Mouse (Mus musculus): Measurements from ENCODE around the gene Chml. TPM values are rescaled to one million over a fixed set of nuclear protein-coding genes. Genes with fewer than 3 reads are reported as not detected.

Chml gene
- 1 to 10 TPM in 2 of 3 experiments, under 1 TPM in 1; 0.21 to 1.1 (median 1.1) TPM for polyA plus RNA-seq (2017; shearing (Covaris generic))

DNA sequence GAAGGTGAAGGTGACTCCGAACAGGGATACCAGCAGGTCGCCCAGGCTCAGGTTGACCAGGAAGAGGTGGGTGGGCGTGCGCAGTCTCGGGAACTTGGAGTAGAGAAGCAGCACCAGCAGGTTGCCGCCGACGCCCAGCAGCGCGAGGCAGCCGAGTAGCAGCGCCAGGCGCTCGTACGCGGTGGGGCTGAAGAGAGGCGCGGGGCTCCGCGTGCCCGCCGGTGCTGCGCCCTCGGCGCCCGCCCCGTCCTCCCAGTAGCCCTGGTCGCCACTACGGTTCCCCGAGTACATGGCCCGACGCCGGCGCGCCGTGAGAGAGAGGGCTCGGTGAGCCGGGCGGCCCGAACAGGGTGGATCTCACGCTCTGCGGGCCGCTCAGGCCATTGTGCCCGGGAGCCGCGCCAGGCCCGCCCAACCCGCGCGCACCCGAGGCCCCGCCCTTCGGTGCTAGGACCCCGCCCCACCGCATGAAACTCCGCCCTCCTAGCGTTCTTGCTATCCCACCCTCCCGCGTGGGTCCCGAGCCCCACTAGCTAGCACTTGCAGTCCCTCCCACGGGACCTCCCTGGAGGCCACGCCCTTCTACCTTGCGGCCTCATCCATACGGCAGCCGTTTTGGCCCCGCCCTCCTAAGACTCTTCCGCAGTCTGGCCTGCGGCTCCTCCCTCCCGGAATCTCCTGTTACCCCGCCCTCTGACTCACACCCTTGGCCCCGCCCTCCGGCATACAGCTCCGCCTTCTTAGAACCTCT lies at the start of gene Chml, which contains the start of gene Opn3:
TSS of gene Chml (minus strand) at position 656 of the 751 bp plus-strand sequence.
TSS of gene Opn3 (minus strand) at position 531 of the 751 bp plus-strand sequence.
- ATAC-seq, result peak; percentile 92

DNA sequence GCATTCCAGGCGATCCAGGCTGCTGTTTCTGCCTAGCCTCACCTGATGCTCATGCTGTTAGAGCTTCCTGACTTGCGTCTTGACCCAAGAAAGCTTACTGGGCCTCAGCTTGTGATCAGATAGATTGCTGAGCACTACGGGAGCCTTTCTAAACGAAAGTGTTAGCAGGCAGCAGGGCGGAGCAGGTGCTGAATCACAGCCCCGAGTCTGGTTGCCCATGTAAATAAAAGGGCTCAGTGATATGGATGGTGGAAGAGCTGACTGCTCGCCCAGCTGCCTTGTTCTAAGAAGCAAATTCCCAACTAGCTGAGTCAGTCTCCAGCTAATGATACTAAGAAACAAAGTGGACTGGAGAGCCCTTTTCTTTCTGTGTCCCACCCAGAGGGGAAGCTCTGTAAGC lies 33.1 kb upstream of the Chml start:
- ATAC-seq, result no peak

DNA sequence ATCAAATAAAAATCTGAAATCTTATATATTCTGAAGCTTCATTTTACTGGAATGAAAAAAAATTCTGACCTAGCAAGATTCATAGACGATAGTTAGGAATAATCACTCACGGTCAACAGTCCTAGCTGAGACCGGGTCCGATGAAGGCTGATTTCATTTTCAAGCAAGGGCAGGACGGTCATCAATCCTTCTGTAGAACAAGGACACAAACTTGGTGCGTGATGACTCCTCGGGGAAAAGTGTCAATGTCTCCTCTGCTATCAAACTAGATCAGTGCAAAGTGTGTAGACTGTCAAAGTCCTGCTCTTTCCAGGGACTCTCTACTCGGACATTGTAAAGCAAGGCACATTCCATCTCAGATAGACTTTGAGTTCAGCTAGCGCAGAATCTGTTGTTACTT lies 24.1 kb upstream of the Chml start:
- ATAC-seq, result no peak

- no peak for ATAC-seq
These were observed 19.7 kb upstream of the Chml start for GRCm38 (mm10) chr1:175712338-175712909.

DNA sequence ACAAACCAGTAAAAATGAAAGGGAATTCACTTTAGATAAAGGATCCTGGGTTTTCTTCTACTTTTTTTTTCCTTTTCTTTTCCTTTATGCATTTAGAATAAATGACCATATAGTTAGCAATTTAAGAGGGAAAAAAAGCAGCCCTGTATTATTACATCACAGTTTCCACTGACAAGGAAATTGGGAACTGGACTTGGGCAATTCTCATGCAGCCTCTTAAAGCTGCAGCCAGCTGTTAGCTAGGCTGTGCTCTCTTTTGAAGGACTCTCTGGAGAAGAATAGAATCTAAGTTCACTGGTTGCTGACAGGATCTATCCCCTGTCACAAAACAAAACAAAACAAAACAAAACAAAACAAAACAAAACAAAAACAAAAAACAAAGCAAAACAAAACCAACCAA lies 15.3 kb upstream of the Chml start:
- ATAC-seq, result no peak

- no peak for ATAC-seq
These were observed 14.9 kb upstream of the Chml start for GRCm38 (mm10) chr1:175707599-175707998.

- no peak for ATAC-seq
These were observed 8.4 kb upstream of the Chml start for GRCm38 (mm10) chr1:175701145-175701544.

GRCm38 (mm10) chr1:175699796-175700195 lies 7.1 kb upstream of the Chml start:
- ATAC-seq, result peak; percentile 35

DNA sequence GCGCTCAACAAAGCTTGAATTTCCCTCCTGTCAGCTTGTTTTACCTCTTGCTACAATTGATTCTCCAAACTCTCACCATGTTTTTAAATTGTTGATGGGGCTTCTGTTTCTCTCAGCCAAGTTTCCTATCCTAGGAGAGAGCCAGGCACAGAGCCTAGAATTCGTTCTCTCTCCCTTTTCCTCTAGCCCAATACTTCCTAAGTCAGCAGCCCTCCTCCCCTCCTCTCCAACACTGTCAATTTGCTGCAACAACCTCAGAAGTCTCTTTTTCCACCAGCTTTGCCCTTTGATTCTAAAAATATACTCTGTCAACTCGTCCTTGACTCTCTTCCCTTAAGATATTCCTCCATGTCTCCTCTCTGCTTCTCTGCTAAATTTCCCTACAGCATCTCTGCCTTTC lies 6.7 kb upstream of the Chml start:
- ATAC-seq, result no peak

DNA sequence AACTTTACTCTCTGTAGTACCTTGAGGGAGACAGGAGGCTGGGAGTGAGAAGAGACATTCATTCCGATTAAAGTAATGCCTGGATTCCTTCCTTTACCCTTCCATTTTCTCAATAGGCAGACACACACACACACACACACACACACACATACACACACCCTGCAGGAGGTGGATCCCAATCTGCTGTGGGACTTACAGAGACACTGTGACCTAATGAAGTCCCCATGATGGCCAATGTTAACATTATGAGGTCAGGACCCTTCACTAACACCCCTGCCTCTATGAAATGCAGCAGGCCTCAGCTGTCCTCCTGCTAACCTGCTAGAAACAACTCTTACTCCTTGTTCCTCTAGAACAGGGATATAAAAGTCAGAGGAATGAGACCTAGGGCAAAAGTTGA lies 5.6 kb upstream of the Chml start, which contains the start of gene Wdr64:
TSS of gene Wdr64 (plus strand) at position 301 of the 400 bp plus-strand sequence.
- ATAC-seq, result no peak

GRCm38 (mm10) chr1:175693429-175693960 lies 794 bp upstream of the Chml start:
- no peak for ATAC-seq

DNA sequence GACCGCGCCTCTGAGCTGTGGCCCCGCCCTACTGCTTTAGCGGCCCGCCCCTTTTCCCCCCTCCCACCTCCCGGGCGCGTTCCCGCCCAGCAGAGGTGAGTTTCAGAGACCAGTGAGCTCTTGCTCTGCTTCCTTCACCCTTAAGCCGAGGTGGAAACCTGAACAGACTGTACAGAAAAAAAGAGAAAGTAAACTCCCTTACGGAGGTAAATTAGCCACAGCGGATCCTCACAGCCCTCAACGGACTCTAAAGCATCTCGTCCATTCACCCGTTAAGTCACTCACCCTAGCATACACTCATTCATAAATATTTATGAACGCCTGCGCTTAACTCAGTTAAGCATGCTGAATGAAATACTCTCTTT lies 278 bp upstream of the Chml start:
- no peak for ATAC-seq

DNA sequence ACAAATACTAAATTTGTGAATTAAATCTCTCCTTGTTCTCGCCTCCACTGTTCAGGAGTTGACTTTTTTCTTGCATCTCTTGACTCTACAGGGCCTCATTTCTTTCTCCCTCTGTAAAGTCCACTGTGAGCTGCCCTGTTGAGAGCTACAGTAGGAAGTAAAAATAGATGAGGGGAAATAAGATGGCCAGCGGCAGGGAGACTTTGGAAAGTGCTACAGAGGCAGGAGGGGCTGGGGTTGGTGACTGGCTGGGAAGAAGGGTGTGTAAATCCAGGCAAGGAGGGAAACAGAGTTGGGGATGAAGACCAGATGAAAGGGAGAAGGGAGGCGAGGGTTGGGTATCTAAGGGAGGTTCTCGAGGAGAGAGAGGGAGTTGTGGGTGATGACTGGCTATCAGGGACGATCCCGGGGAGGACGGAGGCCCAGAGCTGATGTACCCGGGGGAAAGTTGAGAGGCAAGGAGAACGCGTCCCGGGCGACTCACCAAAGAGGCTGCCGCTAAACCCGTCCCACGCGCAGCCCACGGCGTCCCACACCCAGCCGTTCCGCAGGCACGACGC lies 935 bp downstream of the Chml start:
- ATAC-seq, result peak; percentile 5

- ATAC-seq, result no peak
These were observed 11.7 kb downstream of the Chml start for GRCm38 (mm10) chr1:175680995-175681394.

GRCm38 (mm10) chr1:175677459-175677858 lies 15.2 kb downstream of the Chml start:
- ATAC-seq, result no peak

DNA sequence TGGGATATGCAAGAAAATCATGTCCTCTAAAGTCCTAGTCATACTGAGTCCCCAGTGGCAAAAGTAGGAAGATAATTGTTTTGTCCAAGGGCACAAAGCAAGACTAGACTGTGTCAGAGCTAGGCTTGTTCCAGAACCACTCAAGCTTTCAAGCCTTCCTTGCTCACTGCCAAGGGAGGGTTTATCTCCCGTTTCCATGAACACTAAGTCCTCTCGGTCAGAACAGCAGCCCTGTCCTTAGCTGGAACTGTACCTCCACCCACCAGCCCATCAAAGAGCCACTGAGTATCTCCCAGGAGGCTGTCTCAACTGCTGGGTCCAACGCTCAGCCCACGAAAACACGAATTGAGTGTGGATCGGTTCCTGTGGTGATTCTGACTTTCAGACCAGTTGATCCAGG lies 17.6 kb downstream of the Chml start:
- ATAC-seq, result no peak

DNA sequence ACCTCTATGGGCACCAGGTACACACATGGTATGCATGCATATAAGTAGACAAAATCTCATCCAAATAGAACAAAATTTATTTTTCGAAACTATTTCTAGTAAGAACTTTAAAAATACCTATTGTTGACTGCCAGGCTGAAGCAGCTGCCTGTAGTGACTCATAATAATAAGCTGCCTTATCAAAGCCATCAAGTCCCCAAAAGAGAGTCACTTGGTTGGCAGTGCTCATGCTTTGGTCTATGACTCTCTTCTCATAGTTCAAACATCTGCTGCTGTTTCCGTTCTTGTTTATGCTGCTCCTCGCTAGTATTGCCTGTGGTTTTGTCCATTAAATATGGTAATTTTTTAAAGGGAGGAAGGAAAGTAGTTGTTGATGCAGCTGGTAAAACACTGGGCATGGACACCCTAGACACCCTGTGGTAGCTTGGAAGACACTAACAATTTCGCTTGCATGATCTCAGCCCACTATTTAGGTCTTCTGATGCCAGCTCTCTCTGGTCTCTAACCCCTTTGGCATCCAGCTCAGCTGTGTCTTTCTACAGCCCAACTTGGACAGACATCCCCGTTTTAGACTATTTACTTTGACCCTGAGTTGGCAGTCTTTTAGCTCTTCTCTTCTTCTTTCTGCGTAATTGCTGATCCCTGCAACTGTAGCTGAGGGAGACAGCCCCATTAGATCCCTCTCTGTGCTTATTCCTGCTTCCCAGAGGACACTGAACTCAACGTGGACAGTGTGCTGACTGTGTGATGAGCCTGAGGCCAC lies 19.0 kb downstream of the Chml start:
- no peak for ATAC-seq

GRCm38 (mm10) chr1:175671626-175672025 lies 21.1 kb downstream of the Chml start:
- ATAC-seq, result no peak

DNA sequence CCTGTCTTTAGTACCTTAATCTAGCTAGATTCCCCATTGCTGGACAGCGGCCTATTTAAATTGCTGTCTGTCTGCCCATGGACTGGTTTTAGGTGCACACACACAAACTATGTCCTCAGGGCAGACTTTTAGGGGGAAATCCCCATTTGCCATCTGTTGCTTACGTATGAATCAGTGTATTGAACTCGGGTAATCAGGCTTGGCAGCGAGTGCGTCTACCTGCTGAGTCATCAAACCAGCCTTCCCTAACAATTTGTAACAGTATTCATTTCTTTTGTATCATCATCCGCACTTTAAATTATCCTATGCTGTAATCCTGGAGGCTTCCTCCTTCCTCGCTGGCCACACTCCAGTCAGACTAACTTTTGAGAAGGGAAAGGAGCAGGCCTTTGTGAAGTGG lies 22.7 kb downstream of the Chml start:
- ATAC-seq, result no peak

- ATAC-seq, result no peak
These were observed 23.2 kb downstream of the Chml start for GRCm38 (mm10) chr1:175669456-175669855.

DNA sequence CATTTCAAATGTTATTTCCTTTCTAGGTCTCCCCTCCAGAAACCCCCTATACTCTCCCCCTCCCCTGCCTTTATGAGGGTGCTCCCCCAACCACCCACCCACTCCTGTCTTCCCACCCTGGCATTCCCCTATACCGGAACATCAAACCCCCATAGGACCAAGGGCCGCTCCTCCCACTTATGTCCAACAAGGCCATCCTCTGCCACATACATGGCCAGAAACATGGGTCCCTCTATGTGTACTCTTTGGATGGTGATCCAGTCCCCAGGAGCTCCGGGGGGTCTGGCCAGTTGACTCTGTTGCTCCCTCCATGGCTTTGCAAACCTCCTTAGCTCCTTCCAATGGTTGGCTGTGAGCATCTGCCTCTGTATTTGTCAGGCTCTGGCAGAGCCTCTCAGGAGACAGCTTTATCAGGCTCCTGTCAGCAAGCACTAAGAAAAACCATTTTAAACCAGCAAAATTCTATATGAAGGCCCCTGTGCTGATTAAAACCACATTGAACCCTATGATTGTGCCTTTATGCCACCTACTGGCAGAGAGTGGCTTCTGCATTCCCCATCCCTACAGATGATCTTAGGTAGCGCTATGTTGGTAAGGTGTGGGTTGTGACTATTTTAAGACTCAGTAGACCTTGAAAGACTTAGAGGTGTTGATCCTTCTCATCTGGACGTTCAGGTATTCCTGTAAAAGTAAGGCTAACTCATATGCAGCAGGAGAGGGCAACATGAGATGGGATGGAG lies 23.9 kb downstream of the Chml start:
- peak; percentile 71 for ATAC-seq

DNA sequence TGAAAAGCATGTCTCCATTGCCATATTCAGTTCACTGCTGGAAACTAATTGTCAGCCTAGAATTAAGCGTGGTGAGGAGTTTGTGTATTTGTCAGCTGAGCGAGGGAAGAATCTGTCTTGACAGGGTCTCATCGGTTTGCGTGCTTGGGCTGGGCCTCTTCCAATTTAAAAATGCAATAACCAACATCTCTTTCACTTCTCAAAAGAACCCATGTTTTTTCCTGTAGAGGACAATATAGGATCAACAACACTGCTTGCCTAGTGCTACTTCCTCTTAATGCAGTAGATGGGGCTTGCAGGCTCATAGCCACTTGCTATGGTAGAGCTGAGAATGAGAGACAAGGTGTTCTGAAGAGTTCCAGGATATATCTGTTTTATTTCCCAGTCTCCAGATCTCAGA lies 32.8 kb downstream of the Chml start:
- no peak for ATAC-seq
